Mouse (Mus musculus) kidney, adult 8-10 months (tissue): ENCODE measurements around the gene Ift43.

Experiments used
- DNase-seq, 2 experiments: peaks; one replicate each; pipeline ENCODE4 v3.0.0; 2022

Ift43 gene

DNA sequence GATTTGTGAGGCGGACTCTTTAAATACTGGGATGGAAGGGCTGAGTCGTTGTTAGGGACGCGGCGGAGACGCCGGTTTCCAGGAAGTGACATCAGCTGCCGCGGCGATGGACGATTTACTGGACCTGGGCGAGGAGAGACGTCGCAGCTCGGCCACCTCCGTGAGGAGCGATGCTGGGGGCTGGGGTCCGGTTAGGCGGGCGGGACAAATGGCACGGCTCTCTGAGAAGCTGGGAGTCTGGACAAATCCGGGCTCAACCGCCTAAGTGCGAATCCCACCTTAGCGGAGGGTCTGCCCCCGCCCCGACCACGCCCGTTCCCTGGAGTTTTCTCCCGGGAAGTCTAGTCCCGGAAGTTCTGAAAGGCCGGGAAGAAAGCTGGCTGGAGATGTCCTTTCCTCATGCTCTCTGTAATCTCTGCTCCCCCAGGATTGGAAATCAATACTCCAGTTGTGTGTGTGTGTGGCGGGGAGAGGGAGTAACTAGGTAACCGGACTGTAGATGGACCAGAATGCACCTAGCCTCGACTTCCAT lies at the start of gene Ift43:
Gene Ift43, plus strand, starts transcription at position 61 of the 532 bp plus-strand sequence.
- peak; percentile 78 to 88 for DNase-seq

DNA sequence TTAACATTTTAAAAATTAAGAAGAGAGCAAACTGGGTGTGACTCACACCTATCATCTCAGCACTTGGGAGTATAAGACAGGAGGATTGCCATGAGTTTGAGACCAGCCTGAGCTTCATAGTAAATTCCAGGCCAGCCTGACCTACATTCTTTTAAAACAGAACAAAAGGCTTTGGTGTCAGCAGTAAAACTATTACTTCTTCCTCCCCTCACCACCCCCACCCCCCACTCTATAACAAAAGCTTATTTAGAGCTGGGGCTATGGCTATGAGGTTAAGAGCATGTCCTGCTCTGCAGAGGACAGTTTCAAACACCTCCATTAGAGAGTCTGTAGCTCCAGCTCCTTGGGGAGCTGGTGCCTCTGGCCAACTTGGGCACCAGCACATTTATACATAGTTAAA lies 46.8 kb upstream of the Ift43 start:
- no peak for DNase-seq

DNA sequence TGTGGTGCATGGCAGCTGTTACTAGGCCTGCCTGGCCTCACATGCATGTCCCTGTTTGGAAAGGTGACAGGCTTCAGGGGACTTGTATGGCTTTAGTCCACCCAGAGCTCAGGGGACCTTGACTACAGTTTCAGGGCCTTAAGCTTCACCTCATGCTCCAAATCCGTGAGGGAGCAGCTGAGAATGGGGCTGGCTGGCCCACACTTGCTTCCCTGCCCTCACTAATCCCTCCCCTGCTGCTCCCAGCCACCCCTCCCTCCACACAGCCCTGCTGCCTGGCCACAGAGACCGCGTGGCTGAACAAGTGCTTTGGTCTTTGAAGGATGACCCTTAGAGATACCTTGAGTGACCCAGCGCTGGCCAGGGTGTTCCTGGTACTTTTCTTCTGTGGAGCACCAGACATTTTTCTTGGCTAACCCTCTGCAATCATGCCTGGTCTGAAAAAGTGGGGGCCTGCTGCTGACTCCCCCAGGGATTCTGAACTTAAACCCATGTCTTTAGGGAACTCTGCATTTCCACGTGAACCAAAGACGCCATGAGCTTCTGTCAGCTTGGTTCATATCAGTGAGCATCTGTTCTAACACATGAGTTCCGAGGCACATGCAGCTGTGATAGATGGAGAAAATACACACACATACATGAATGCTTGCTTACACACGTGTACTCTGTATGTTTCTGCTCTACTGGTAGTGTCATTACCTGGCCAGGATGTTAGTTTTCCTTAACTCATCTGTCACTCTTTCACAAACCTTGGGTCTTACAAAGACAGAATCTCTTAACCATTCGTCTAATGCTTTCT lies 45.8 kb upstream of the Ift43 start:
- no peak for DNase-seq

DNA sequence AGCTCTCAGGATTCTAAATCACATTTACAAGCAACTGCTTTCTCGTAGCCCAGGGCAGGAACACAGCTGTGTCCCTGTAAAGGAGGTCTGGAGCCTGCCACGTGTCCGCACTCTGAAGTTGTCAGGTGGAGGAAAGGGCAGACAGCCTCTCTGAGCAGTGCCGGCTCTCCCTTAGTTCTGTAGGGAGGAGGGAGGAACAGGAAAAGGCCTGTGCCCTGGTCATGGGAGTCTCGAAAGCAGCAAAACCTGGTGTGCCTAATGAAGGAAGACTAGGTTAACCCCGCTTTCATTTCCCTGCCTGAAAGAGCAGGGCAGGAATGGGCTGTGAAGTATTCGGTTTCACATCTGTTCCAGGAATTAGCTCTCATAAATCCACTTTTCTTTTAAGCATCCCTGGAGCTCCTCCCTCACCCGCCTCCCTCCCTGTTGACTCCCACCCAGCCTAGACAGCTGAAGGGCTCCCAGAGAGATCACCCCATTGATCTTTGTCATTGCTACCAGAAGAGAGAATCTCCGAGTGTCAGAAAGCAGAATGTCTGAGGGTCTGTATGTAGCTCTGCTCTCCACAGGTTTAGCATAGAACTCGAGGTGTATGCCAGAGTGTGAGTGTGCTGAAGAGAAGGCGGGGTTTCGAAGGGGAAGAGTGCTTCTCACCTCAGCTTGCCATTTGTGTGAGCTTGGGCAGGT lies 45.0 kb upstream of the Ift43 start:
- no peak for DNase-seq

DNA sequence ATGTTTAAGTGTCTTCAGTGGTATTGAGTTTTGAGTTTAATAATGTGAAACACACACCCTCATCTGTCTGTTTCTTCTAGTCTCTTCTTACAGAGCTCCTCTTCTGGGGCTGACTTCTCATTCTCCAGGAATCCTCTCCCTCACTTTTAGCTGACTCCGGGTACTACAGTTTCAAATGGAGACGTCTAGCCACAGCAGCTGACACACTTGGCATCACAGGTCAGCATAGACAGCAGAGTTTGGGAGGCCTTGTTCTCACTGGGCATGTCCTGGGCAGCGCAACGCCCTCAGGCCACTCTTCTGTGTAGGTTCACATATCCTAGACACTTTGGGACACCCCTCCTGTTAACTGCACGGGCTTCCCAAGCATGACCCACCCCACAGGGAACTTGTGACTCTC lies 43.3 kb upstream of the Ift43 start:
- DNase-seq: no peak

DNA sequence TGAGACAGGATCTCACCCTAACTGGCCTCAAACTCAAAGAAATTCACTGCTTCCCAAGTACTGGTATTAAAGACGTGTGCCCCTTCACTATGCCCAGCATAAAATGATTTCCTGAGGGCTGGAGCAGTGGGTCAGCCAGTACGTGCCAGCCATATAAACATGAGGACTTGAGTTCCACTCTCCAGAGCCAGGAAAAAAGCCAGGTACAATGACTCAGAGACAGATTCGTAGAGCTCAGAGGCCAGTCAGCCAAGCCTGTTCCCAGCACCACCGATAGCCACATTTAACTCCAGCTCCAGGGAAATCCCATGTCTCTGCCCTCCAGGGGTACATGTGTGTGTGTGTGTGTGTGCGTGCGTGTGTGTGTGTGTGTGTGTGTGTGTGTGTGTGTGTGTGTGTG lies 42.6 kb upstream of the Ift43 start:
- no peak for DNase-seq

DNA sequence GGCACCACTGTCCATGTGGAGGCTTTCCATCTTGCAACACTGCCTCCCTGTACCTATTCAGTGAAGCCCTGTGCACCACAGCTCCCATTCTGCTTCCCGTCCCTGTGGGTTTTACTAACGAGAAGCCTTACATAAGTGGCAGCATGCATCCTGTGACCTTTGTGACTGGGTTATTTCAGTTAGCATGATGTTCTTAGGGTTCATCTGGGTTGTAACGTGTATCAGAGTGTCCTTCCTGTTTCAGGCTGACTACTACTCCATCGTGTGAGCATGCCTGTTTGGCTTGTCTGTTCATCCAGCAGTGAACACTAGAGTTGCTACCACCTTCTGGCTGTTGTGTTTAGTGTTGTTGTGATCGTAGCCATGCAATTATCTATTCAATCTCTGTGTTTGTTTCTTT lies 36.2 kb upstream of the Ift43 start:
- DNase-seq: no peak

DNA sequence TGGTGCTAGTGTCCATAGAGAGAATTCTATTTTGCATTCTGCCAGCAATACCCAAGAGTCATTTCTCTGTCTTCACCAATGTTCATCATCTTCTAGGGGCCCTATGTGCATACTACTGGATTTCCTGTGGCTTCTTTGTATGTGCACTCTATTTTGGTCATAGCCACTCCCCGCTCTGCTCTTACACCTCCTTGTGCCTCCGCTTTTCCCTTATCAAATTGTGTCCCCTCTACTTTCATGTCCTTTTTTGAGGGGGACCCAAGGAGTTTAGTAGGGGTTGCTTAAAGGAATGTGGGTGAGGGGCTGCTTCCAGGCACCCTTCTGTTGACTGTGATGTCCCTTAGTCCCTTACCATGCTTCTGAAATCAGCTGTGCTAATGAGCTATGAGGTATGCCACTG lies 35.6 kb upstream of the Ift43 start:
- DNase-seq: no peak

DNA sequence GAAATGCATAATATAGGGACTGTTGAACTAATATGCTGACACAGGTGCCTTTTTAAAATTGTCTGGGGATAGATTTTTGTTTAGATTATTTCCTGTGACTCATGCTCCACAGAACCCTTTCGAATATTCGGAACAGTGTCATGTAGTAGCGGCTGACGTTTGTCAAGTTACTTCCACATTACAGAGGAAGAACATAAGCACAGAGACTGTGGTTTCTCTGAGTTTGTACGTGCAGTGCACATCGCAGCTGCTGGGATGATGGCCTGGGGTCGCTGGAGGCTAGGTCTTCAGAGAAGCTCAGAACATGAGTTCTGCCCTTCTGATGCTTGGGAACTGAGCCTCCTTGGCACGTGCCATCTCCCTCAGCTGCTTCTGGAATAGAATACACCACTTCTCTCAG lies 35.0 kb upstream of the Ift43 start:
- no peak for DNase-seq

DNA sequence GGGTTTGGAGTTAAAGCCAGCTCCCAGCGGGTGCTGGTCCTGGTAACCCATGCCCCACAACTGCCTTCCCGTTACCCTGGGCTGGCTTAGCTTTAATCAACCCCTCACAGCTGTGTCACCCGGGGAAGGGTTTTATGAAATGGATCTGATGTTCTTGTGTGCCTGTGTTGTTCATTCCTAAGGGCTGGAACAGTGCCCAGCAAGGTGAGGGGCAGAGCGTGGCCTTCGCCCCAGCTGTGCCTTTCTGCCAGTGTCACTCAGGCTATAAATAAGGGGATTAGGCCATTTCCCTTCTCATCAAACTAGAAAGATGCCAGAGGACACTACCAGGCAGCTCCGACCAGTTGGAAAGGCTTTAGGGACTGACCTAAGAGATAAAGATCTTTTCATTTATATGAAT lies 32.5 kb upstream of the Ift43 start:
- no peak for DNase-seq

DNA sequence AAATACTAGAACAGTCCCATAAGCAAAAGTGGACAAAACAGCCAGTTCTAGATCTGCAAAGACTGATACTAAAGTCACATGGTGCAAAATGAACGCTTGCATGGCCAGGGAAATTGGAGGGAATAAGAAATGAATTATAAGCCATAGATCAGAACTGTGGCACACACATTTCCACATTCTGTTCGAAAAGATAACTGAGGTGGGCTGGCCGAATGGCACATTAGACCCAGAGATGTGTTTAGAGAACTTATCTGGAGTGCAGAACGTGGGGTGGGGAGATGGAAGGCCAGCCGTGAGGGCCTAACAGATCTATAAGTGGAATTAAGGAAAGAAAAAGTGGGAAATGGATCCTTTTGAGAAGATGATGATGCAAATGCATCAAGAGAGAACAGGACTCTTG lies 30.9 kb upstream of the Ift43 start:
- DNase-seq: no peak

DNA sequence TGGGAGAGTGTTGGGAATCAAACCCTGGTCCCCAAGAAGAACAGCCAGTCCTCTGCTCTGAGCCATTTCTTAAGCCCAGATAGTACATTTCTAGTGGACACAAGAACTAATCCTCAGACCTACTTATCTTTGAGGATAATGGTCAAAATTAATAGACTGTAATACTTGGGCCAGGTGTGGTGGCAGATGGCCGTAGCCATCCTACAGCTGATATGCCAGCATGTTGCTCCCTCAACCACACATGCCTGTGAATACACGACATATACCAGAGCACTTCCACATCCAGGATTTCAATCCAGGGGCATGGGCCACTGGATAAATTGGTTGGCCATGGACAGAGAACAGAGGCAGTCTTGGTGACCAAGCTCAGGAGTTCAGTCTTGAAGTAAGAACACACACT lies 27.0 kb upstream of the Ift43 start:
- DNase-seq: no peak

DNA sequence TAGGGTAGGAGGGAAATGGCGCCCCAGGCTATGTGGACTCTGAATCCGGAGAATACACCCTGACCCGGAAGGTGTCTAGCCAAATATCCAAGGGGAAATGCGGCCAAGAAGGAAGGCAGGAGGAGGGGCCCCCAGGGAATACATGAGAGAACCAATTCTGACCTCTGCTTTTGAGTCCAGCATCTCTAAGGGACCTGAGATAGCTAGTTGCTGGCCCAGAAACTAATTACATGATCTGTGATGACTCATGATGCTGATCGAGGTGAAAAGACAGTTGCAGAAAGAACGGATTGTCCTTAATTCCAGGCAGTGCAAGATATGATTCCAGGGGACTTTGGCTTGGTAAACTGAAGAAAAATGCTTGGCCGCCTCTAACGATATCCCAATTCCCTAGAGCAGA lies 25.4 kb upstream of the Ift43 start:
- no peak for DNase-seq

DNA sequence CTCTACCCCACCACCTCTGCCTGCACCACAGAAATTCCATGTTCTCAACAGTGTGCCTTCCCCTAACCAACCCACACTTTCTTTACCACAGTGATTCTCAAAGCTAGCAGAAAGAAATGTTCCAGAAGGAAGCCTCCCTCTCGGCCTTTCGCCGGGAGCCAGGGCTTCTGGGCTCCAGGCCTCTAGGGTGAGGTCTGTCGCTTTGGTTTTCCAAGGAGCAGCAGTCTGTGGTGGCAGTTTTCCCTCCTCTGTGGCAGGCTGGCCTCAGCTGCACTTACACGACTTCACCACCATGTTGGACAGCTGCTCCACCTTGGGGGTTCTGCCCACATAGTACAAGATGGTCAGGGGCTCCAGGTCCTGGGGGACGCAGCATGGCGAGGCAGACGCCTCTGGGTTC lies 24.8 kb upstream of the Ift43 start:
- no peak for DNase-seq

DNA sequence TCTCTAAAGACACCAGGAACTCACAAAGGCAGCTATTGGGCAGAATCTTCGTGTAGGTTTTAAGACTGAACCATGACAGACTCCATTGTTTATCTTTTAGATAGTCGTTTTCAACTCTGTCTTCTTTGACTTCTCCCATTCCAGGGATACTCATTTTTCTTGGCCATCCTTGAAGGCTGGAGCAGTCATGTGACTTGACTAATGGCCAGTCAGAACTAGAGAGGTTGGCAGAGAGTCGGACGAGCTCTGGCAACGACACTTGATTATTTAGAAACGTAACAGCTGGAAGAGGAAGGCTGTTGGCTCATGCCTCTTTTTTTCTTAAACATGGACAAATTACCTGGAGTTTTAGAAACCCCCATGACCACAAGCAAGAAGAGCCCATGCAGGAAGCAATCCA lies 23.0 kb upstream of the Ift43 start:
- no peak for DNase-seq

DNA sequence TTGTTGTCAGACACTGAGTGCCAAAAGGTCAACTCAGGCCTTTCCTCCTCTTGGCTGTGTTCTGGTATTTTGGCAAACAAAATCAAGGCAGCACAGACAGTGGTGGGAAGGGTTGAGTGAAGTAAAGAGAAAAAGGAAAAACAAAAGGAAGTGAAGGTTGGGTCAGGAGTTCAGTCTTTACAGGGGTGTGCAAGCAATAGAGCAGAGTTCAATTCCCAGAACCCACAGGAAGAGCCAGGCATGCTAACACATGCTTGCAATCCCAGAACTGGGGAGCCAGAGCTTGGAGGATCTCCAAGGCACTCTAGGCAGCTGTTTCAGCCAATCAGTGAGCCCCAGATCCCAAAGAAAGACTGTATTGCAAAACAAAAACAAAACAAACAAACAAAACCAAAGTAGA lies 17.5 kb upstream of the Ift43 start:
- DNase-seq: no peak

DNA sequence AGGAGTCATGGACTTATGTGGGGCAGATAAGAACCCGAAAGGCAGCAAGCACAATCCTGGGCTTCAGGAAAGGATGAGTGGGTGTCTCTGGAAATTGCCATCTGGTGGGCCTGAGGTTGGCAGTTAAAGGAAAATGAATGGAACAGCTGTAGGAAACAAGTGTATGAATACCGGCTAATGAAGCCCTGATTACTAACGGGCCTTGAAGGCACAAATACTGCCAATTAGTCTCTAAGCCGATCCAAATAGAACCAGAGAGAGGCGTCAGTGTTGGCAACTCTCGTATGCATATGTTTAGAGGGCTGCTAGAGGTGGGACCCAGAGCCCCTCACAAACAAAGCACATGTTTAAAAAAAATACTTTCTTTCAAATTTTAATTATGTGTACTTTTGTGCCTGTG lies 10.9 kb upstream of the Ift43 start:
- DNase-seq: no peak

DNA sequence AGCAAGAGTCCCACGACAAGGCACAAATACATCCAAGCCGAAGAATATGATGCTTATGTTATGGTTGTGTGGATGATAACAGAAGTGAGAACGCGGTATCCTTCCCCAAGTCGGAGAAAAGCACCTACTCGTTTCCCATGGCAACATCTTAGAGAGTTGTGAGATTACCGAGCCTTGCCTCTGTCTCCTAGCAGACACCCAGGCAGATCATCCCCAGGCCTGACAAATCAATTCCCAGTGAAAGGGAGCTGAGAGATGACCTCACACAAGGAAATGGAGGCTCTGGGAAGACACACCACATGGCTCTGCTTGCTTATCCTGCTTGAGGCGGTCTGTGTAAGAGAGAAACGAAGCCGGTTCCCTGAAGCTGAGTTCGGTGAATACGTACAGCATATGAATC lies 7.7 kb upstream of the Ift43 start:
- DNase-seq: no peak

DNA sequence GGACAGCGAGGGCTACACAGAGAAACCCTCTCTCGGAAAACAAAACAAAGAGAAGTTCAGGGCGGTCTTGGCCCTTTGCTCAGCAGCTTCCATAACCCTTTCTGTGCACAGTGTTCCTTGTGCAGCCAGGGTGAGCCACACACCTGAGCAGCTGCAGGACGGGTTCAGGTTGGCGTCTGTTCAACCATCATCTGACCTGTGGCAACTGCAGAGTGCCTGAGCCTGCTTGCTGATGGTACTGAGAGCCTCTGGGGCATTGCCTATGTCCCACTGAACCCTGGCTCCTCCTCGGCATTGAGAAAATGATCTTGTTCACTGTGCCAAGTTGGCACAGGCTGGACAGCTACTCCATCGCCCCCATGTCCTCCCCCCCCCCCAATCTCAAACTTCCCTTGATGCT lies 7.0 kb upstream of the Ift43 start:
- DNase-seq: no peak

DNA sequence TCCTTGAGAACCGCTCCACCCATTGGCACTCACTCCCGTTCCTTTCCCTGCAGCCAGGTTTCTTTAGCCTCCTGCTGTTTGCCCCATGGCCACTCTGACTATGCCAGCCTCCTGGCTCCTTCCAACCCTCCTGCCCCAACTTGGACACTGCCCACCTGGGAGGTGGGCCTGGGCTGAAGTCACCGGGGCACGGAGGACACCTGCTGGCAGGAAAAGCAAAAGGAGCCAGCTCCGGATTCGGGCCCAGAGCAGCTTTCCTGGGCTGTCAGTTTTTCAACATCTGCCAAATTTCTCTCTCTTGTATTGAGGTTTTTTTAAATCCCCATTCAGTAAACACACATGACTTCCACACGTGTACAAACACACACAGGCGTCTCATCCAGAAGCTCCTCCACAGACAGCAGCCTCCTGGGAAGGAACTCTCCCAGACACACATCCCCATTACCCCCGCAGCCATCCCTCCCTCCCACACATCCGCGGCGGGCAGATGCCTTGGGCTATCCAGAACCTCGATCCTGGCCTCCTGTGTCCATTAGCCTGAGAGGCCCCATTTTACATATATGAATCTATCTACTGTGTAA lies 5.9 kb upstream of the Ift43 start:
- DNase-seq: no peak

DNA sequence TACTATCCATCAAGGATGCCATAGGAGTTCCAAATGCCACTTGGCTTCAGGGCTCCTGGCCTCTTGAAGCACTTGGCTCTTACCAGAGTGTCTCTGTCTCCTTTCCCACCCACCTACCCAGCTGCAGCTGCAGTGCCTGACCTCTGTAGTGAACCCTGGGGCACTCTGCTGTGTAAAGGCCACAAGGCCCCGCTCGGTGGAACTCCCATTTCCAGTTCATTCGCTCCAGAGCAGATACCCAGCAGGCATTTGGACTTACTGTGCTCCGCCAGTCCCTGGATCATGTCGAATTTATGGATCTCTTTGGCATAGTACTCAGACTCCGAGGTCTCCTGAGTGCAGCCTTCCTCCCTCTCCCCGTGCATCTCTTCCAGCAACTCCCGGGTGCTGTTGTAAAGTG lies 5.0 kb upstream of the Ift43 start:
- no peak for DNase-seq

DNA sequence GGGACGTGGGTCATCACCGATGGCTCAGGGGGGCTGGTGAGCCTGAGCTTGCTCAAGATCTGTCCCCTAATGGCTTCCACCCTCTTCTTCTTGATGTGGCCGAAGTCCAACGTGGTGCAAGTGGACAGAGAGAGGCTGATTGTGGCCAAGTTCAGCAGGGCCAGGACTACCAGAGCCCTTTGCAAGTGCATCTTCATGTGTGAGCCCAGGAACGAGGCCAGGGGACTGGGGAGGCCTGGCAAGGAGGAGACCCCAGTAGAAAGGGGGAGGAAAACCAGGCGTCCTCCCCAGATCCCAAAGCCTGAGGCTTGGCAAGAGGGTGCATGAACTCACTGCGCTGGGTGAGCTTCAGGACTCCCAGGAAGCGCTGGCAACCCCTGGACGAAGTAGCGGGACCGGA lies 4.6 kb upstream of the Ift43 start:
- DNase-seq: no peak

DNA sequence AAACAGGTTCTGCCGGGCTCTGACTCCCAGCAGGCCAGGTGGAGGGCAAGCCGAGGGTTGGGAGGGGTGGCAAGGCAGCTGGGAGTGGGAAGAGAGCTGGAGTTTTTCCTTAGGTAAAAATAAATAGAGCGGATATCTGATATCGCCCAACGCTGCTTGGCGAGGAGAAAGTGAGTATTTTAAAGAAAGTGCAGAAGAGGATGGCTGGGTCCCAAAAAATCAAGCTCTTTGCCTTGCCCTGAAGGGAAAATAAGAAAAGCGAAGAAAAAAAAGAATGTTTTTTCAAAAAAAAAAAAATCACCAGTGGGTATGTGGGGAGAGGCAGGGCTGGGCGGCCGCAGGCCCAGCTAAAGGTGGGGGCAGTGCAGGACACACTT lies 4.2 kb upstream of the Ift43 start:
- DNase-seq: no peak

DNA sequence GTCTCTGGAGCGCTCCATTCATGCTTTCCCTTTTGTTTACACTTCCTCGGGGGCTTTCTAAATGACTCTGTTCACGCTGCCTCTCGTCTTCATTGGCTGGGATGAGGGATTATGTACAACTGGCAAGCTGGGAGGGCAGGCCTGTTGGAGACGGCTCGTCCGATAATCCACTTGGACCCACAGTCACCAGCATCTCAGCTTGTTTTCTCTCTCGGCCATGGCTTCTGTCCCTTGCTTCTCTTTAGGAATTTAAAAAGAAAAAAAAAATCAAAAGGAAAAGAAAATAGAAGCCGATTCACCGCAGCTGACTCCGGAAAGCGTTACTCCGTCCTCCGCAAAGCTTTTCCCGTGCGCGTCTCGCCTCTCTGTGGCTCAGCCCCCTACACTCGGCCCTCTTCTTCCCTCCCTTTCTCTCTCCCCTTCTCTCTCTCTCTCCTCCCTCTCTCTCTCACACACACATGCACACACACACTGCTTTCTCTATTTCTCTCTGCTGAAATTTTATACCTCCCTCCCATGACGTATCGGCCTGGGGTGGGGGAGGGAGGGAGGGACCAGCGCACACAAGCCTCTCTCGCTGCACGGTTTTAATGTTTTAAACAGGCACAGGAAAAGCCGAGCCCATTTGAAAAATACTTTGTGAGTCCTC lies 3.7 kb upstream of the Ift43 start, which contains the start of gene Tgfb3:
Gene Tgfb3, minus strand, starts transcription at position 489 of the 649 bp plus-strand sequence.
- DNase-seq: no peak
